Mouse (Mus musculus): ENCODE measurements around the gene 4933427I04Rik. TPM values are rescaled to one million over a fixed set of nuclear protein-coding genes. Genes with fewer than 3 reads are reported as not detected.

The 4933427I04Rik gene
- polyA plus RNA-seq (2017; shearing (Covaris generic)): not detected

DNA sequence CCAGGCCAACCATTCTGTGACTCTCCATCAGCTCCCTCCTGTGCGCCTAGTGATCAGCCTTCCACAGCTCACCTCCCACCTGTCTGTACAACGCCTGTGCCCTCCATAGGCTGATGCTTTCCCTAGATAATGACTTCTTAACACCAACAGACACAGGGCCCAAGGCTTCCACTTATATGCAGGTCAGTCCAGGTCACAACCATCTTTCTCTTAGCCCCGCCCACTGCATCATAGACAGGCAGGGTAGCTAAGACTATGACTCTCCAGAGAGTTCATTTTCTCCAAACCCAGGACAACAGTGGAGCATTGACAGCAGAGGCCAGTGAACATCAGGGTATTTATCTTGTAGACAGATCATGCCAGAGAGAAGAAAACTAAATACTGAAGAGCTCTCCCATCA, at the start of gene 4933427I04Rik:
Gene 4933427I04Rik (plus strand): TSS at position 301 of the 400 bp plus-strand sequence.

DNA sequence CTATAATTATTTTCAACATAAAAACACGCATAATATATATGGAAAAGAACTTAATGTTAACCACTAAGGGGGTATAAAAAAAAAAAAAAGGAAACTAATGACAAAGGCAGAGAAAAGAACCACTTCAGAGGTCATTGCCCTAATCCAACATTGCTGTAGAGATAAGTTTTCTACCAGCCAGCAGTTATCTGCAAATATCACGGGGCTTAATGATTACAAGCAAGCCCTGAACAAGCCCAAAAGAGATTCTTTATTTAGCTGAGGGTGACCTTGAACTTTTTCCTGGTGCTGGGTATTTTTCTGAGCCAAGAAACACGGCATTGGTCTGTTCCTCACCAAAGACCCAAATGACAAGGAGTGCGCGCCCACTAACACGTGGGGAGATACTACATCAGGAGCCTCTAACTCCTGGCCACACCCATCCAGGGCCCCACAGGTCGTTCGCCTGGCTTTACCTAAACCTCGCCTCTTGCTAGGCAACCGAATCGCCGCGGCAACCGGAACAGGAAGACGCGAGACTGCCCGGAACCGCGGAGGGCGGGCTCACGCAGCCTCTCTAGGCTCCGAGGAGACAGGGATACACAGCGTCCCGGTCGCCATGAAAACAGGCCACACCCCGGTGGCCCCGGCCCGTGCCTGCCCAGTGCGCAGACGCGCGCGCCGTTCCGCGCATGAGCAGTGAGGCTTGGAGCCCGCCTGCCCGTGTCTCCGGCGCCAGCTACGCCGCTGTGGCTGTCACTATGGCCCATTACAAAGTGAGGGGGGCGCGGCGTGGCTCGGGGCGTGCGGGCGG, 45.0 kb downstream of the 4933427I04Rik start, which contains the start of gene Mycbp:
Gene Mycbp (plus strand): TSS at position 500 of the 793 bp plus-strand sequence.

Other genes with a start within 250 kb of the 4933427I04Rik start
- 183 TPM for gene Macf1, start 175.3 kb upstream of the 4933427I04Rik start, polyA plus RNA-seq (2017; shearing (Covaris generic))
- 54.9 TPM for gene Ndufs5, start 141.5 kb upstream of the 4933427I04Rik start, polyA plus RNA-seq (2017; shearing (Covaris generic))
- 122 TPM for gene Akirin1, start 109.3 kb upstream of the 4933427I04Rik start, polyA plus RNA-seq (2017; shearing (Covaris generic))
- not detected for gene Rhbdl2, start 71.8 kb upstream of the 4933427I04Rik start, polyA plus RNA-seq (2017; shearing (Covaris generic))
- gene Mycbp, start 45.2 kb downstream of the 4933427I04Rik start, polyA plus RNA-seq (2017; shearing (Covaris generic)): 16.5 TPM
- 61.5 TPM for gene Rragc, start 57.8 kb downstream of the 4933427I04Rik start, polyA plus RNA-seq (2017; shearing (Covaris generic))
- gene 4930535I16Rik, start 58.3 kb downstream of the 4933427I04Rik start, polyA plus RNA-seq (2017; shearing (Covaris generic)): not detected